Mouse (Mus musculus) spleen, adult 2 months (tissue): ENCODE results near the gene Crygb.

Source experiments
- CTCF ChIP-seq: fragments of 200-500 bp; IDR thresholded peaks from 2 replicates; pipeline ENCODE4 v1.5.1; 2011; ENCODE audit warnings: mild to moderate bottlenecking, inconsistent platforms; ENCODE audit not compliant: insufficient read depth, insufficient read length, insufficient replicate concordance; ENCODE audit errors: extremely low read depth
- POLR2A ChIP-seq: fragments of 200-500 bp; IDR thresholded peaks from 2 replicates; pipeline ENCODE4 v1.6.1; 2011; ENCODE audit warnings: low read depth, low read length, inconsistent platforms

DNA sequence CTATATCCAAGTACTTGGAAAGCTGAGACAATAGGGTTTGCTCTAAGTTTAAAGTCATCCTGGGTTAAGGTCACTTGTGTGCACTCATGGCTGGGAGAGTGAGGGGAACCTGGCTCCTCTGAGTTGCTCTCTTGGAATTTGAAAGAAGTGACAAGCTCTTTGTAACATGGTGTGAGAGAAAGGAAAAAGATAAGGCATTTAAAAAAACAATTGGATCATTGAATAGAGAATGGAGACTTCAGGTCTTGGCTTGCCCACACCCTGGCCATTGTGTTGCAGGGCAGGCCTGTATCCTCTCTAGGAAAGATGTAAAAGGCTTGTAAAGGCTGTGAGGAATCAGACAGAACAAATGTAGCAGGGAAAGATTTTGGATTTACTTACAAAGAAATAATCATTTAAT, 14.2 kb downstream of the Crygb start:
- TF ChIP-seq CTCF (no peak), POLR2A (no peak)
